9 mouse cellular contexts compared by ENCODE assay signal in the genomic region with DNA sequence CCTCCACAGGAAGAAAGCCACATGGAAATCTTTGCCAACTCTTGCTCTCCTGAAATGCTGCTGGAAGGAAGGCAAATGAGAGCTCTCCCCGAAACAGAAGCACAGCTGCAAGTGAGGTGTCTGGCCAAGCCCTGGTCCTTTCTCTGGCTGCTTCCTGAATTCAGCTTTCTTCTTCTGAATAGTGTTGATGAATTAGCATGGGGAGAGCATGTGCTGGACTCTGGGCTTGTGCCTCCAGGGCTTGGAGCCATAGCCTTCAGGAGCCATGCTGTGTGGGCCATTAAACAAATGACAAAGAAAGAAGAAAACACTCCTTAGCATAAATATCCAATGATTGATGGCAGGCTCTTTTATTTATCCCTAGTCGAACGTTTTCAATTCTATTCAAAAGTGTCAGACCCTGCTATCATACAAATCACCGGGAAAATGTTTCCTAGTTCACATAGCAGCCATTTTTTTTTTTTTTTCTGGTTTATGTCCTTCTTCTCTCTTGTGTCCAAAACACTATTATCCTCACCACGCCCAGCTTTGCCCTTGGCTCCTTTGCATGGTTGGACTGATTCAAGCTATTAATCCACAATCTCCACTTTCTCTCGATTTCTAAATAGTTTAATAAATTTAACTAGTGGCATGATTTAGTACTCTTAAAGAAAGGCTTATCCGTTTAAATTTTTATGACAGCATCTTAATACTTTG.
DNase-seq lines count a peak whose midpoint lies in the region; ATAC-seq lines count a peak whose summit lies in the region.
"Had no signal": no experiment of that assay in that cellular context is flagged by ENCODE, and none has a peak within 500 bp of the region (broad histone marks: within the 10 kb centered on the region; RNA-seq: fewer than 3 reads in every experiment).

No protein-coding gene starts in this region.

- no peak overlapping the region for H3K9ac ChIP-seq in heart, embryonic 11.5 days (ENCODE audit: low read depth, low read length)
- H3K9ac ChIP-seq in embryonic facial prominence, embryonic 11.5 days (replicated peaks; ENCODE audit: low read length): no peak overlapping the region
- peak overlapping the region; percentile 39; the same call in 1 of the 2 replicates for H3K9ac ChIP-seq in midbrain, embryonic 14.5 days (replicated peaks; ENCODE audit: low read length)
- H3K9ac ChIP-seq: embryonic facial prominence, embryonic 12.5 days had no signal

- ATAC-seq in heart, embryonic 11.5 days (replicated peaks; ENCODE audit: insufficient number of reproducible peaks, low FRiP score, low TSS enrichment): no peak
- ATAC-seq in embryonic facial prominence, embryonic 11.5 days (replicated peaks; ENCODE audit: insufficient number of reproducible peaks, low FRiP score, low TSS enrichment, low read depth): no peak
- ATAC-seq in midbrain, embryonic 14.5 days (ENCODE audit: low FRiP score, low TSS enrichment): peak; percentile 84
- no peak for ATAC-seq in megakaryocyte-erythroid progenitor cell, adult 5-6 weeks (replicated peaks; ENCODE audit: low FRiP score, low TSS enrichment, poor library complexity, severe bottlenecking)
- ATAC-seq in inflammation-experienced regulatory T-cells, adult 6 months: no peak

- no peak overlapping the region for H3K4me2 ChIP-seq in heart, embryonic 11.5 days
- H3K4me2 ChIP-seq in embryonic facial prominence, embryonic 11.5 days (ENCODE audit: low read depth, low read length): no peak overlapping the region
- H3K4me2 ChIP-seq in midbrain, embryonic 14.5 days (ENCODE audit: low read length): peak overlapping the region; percentile 44

- no peaks in the 10 kb centered on the region for H3K36me3 ChIP-seq in heart, embryonic 11.5 days (ENCODE audit: control insufficient read depth, insufficient read depth, low read length)
- no peaks in the 10 kb centered on the region for H3K36me3 ChIP-seq in embryonic facial prominence, embryonic 11.5 days (replicated peaks; ENCODE audit: control insufficient read depth, insufficient read depth, low read depth, low read length)
- no peaks in the 10 kb centered on the region for H3K36me3 ChIP-seq in midbrain, embryonic 14.5 days (ENCODE audit: control insufficient read depth, insufficient read depth, low read length)
- H3K36me3 ChIP-seq: embryonic facial prominence, embryonic 12.5 days had no signal

- H3K27me3 ChIP-seq in heart, embryonic 11.5 days (ENCODE audit: control insufficient read depth, insufficient read depth, low read length): no peaks in the 10 kb centered on the region
- no peaks in the 10 kb centered on the region for H3K27me3 ChIP-seq in embryonic facial prominence, embryonic 11.5 days (ENCODE audit: control insufficient read depth, insufficient read depth, low read length)
- H3K27me3 ChIP-seq in midbrain, embryonic 14.5 days (ENCODE audit: control insufficient read depth, insufficient read depth, low read length): no peaks in the 10 kb centered on the region
- H3K27me3 ChIP-seq: embryonic facial prominence, embryonic 12.5 days had no signal

- no peak overlapping the region for H3K4me3 ChIP-seq in heart, embryonic 11.5 days (ENCODE audit: low read depth, low read length)
- H3K4me3 ChIP-seq in embryonic facial prominence, embryonic 11.5 days (ENCODE audit: low read depth, low read length): no peak overlapping the region
- H3K4me3 ChIP-seq in midbrain, embryonic 14.5 days (replicated peaks; ENCODE audit: low read depth, low read length): no peak overlapping the region
- H3K4me3 ChIP-seq: embryonic facial prominence, embryonic 12.5 days had no signal

- H3K4me1 ChIP-seq in heart, embryonic 11.5 days (ENCODE audit: control insufficient read depth, insufficient read depth, low read length): no peaks in the 10 kb centered on the region
- no peaks in the 10 kb centered on the region for H3K4me1 ChIP-seq in embryonic facial prominence, embryonic 11.5 days (ENCODE audit: control insufficient read depth, insufficient read depth, low read length)
- peaks cover 18% of the 10 kb centered on the region for H3K4me1 ChIP-seq in midbrain, embryonic 14.5 days (ENCODE audit: control insufficient read depth, insufficient read depth, low read length)

- peak; percentile 79 for DNase-seq in heart, adult 11 months
- DNase-seq in embryonic facial prominence, embryonic 11.5 days (ENCODE audit: low spot score): peak; percentile 19
- DNase-seq in layer of hippocampus, adult 18-20 months (ENCODE audit: low spot score in 2 of 2): peak; percentile 49 to 53
- peak; percentile 70 for DNase-seq in midbrain, embryonic 14.5 days
- DNase-seq in natural killer cell, adult 2 months (ENCODE audit: low spot score in 2 of 2): no peak

- no peaks in the 10 kb centered on the region for H3K9me3 ChIP-seq in heart, embryonic 11.5 days (replicated peaks; ENCODE audit: control insufficient read depth, low read length)
- H3K9me3 ChIP-seq in embryonic facial prominence, embryonic 11.5 days (replicated peaks; ENCODE audit: control insufficient read depth, low read length): no peaks in the 10 kb centered on the region
- H3K9me3 ChIP-seq in midbrain, embryonic 14.5 days (ENCODE audit: control insufficient read depth, low read length): no peaks in the 10 kb centered on the region
- H3K9me3 ChIP-seq: embryonic facial prominence, embryonic 12.5 days had no signal

- H3K27ac ChIP-seq in heart, embryonic 11.5 days (ENCODE audit: low read depth, low read length): no peak overlapping the region
- H3K27ac ChIP-seq in embryonic facial prominence, embryonic 11.5 days (replicated peaks; ENCODE audit: low read depth, low read length): no peak overlapping the region
- peak overlapping the region; percentile 81 for H3K27ac ChIP-seq in midbrain, embryonic 14.5 days (replicated peaks; ENCODE audit: low read depth, low read length)
- H3K27ac ChIP-seq: embryonic facial prominence, embryonic 12.5 days had no signal

- WGBS in heart, embryonic 11.5 days (ENCODE audit: insufficient replicate concordance): 56% methylated on average over 7 of the region's 7 CpGs
- WGBS in embryonic facial prominence, embryonic 11.5 days: 36% methylated on average over 7 of the region's 7 CpGs
- WGBS in midbrain, embryonic 14.5 days: 13% methylated on average over 7 of the region's 7 CpGs

Comparison
In these comparisons a context has a peak if more than half of its experiments do, and no peak if none do; other contexts are left out.
1. DNase-seq: peak in heart, adult 11 months (single experiment), embryonic facial prominence, embryonic 11.5 days (single experiment), layer of hippocampus, adult 18-20 months (2 of 2) and midbrain, embryonic 14.5 days (single experiment); none in natural killer cell, adult 2 months (0 of 2).